Mouse (Mus musculus) brain, embryonic 14.5 days (tissue): ENCODE results near the gene Cend1.

ENCODE experiments used
- CTCF ChIP-seq: fragments of 200-500 bp; IDR thresholded peaks from 2 replicates; pipeline ENCODE4 v1.5.1; 2012; ENCODE audit warnings: inconsistent platforms, mild to moderate bottlenecking, moderate library complexity, borderline replicate concordance; ENCODE audit not compliant: insufficient read depth, insufficient read length; ENCODE audit errors: extremely low read depth
- POLR2A ChIP-seq: fragments of 200-500 bp; IDR thresholded peaks from 2 replicates; pipeline ENCODE4 v1.6.1; 2012; ENCODE audit warnings: mild to moderate bottlenecking, inconsistent platforms, borderline replicate concordance; ENCODE audit not compliant: poor library complexity, insufficient read depth, insufficient read length, severe bottlenecking; ENCODE audit errors: extremely low read depth

DNA sequence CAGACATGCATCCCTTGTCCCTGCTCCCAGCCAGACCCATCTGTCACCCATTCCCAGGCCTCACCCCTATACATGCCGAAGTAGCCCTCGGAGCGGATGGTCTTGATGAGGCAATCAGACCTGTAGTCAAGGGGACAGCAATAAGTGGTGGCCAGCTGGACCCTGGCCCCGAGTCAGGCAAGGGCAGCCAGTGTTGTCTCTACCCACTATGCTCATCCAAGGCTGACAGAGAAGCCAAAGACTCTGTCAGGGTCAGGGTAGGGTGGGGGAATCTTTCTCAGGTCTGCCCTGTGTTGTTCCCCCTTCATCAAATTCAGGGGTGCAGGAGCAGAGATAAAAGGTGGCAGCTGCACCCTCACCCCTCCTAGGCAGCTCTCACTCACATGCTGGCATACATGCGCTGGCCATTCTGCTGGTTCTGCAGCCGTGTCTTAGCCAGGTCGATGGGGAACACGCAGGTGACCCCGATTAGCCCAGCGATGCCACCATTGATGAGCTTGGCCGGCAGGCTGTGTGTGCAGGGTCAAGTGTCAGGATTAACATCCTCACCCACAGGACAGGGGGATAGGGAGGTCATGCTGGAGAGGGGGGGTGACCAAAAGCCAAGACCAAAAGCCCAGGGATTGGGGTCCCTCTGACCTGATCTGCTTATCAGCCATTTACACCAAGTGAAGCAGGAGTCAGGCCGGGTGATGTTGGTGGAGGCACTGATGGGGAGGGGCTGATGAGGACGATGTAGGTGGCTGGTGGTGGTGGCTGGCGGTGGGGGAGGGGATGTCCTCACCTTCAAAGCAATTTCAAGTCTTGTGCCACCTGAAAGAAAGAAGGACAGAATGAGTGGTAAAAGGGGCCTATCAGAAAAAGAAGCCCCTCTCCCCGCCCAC lies 4.5 kb upstream of the Cend1 start:
- TF ChIP-seq POLR2A: no peak
- no peak for TF ChIP-seq CTCF
